Mouse (Mus musculus) lung, postnatal 25 days (tissue): ENCODE data around the gene Net1.
A peak's percentile ranks its signal among the peaks of the same experiment; 100 is the strongest.
"Not testable (repeated sequence)": the region's sequence is repeated elsewhere in the genome, so short reads cannot be mapped to it uniquely, and the experiment has no call there.

Experiments
- DNase-seq: peaks from one replicate; pipeline ENCODE4 v3.0.0; 2022; ENCODE audit warnings: low spot score

Gene Net1

DNA sequence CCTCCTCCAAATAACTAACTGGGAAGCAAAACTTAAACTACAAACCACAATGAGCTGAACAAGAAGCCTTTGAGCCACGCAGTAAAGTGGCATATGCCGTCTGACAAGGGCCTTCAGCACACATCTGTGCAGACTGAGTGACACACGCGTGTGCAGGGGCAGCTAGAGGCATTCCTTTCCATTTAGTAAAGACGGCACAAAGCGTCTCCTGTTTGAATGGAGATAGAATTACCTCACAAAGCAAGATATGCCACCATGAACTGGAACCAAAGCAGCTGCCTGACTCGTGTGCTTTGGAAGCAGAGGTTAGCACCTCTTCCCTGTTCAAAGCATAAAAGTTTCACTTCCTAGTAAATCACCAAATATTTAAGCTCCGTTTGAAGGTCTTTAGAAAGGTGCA lies 28.0 kb downstream of the Net1 start:
- no peak for DNase-seq

DNA sequence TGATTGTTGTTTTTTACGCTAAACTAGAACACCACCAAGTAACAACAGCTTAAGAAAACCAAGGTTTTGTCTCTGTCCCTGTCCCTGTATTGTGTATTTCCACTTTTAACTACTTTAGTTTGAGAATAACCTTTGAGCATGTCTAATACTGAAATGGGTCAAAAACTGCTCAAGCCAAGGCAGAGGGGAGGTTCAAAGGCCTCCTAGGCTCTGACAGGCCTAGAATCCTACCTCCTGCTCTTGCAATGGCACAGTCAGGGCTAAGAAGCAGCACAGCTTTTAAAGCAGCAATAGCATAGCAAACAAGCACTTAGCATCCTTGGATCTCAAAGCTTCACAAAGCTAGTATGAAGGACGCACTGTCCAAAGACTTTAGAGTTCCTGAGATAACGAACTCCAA lies 28.9 kb downstream of the Net1 start:
- no peak for DNase-seq

DNA sequence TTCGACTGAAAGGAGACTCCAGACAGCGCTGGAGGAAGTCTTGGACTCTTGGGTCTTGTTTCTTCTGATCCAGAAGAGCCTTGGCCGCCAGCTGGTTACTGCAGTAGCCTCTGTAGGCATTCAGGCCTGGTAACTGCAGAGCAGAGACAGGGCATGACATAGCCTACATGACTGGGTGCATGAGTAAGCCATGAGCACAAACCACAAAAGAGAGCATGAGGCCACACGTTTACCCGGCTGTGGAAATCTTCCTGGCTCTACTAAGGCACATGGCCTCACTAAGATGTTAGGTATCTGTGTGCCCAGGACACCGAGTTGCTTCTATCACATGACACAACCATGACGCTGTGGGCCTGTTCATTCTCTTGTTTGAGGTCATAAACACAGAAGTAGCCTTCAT lies 31.4 kb downstream of the Net1 start:
- DNase-seq, result no peak

DNA sequence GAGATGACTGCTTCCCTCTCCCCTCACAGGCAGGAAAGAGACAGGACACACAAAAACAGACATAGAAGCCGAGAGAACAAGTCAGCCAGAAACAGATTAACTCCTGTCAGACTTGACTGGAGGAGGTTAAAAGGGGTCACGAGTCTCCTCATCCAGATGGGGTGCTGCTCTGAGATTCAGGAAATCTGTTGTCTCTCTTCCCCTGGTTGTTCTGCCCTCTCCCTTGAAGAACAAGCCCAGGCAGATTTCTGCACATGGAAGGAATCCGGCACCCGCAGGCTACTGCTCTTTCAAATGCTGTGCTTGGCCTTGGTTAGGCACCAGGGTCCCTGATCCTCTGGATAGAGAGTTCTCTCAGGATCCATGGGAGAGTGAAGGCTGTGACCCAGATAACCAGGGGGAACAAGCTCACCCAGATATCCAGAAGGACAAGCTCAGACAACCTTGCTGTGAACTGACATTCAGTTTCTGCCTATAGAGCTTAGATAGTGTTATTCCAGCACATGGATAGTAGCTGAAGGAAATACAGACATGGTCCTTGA lies 40.3 kb downstream of the Net1 start:
- DNase-seq, result no peak

DNA sequence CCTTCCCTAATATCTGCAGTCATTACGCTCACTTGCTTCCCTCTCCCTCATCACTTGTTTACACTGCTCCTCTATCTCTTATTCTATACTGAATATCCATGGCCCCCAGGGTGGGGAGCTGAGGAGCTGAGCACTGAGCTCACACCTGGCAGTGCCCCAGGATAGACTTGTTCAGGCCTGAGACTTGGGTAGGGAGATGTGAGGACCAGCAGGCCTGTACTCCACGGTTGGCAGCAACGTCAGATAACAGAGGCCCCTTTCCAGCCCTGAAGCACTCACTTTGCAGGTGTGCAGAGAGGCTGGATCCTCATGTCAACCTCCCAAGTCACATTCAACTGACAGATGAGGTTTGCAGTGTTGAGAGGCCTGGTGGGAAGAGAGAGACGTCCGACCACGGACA lies 40.8 kb downstream of the Net1 start:
- no peak for DNase-seq

DNA sequence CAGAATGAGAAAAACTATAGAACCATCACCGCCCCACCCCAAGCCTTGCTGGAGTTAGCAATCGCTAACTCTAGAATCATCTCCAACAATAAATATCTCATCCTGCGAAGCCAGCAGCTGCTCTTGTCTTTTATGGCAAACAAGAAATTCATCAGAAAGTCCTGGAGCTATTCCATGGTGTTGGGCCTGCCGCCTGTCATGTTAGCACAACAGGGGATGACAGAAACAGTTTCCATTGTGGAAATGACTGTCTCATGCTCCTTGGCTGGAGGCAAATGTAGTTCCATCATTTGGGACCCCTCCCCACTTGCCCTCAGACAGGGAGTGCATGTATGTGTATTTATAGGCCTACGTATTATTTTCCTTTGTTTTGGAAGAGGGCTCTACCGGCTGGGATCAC lies 41.6 kb downstream of the Net1 start:
- no peak for DNase-seq

DNA sequence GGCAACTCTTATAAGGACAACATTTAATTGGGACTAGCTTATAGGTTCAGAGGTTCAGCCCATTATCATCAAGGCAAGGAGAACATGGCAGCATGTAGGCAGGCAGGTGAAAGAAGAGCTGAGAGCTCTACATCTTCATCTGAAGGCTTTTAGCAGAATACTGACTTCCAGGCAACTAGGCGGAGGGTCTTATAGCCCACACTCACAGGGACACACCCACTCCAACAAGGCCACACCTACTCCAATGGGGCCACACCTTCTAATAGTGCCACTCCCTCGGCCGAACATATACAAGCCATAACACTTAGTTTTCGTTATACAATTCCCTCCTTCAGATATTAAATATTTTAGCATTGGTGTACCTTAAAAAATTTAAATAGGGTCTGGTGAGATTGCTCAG lies 45.2 kb downstream of the Net1 start:
- no peak for DNase-seq

DNA sequence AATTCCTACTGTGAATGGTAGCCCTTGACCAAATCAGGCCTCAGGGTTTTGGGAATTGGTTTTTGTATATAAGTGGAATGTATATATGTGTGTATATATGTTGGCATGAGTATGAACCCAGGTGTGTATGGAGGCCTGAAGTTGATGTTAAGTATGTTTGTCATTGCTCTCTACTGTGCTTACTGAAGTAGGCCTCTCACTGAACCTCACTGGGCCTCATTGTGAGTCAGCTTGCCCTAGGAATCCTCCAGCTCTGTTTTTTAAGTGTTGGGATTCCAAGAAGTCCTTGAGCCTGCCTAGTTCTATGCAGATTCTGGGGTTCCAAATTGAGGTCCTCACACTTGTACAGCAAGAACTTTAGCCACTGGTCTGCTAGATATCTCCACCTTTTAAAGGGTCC lies 48.1 kb downstream of the Net1 start:
- DNase-seq, result no peak

DNA sequence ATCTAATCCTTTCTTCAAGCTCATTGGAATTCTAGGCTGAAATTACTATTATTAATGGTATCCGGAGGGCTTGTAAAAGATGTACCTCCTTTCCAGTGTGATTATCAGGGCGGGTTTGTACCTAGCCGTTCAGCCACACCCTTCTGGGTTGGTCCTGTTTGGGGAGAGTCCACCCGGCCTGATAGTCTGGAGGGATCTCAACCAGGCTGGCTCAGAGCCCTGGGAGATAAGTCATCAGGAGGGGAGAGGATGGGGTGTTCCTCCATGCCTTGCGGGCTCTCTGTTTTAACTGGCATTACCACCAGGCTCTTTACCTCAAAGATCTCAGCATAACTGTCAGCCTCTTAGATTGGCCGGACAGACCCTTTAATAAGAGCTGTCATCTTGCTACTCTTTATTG lies 50.9 kb downstream of the Net1 start:
- no peak for DNase-seq

DNA sequence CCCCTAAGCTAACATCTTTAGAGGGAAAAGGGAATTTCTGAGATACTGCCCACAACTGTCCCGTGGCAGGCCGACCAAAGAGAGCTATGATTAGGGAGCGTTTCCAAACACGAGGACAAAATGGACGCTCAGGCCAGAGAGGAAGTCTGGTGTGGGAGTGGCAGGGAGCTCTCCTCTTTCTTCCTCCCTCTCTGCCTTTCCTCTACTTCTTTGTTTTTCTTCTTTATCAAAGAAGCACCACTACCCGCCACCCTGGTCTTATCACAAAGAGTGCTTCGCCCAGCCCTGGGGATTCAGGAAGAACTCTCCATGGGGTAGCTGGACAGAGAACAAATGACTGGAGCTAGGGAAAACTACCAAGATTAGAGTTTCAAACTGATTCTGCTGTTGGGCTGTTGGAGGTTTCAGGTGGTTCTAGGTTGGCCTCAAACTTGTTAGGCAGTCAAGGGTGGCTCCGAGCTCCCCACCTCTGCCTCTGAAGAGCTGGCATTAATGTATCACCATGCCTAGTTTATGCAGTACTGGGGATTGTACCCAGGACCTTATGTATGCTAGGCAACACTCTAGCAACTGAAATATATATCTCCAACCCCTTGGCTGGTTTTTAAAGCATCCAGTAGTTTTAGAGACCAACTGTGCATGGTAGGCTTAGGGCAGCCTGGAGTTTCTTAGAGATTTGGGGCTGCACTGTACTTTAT lies 51.5 kb downstream of the Net1 start:
- DNase-seq, result no peak

DNA sequence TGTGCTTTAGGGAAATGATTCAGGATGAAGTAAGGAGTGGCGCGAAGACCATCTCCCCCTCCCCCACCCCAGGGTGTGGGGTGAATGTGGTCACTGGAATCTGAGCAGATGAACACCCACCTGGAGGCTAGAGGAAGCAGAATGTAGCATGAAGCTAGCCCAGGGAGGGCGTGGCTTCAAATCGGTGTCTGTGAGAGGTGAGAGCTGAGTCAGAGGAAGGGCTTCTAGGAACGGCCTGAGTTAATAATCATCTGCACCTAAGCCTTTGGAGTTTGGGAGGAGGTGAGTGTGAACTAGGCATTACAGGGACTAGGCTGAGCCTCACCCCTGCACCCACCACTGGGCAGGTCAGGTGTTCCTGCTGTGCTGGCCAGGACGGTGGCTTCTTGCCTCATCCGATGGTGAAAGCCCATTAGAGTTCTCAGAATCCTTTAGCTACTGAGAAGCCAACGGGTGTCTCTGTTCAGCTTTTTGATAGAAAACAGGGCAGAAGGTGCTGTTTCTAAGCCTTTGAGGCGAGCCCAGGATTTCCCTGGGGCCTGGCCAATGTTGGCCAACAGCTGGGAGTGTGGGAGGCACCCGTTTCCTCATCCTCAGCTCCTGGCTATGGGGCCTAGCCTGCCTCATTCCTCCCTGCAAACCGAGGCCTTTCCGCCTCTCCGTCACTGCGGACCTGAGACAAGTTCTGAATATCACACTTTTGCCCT lies 52.2 kb downstream of the Net1 start:
- peak; percentile 44 for DNase-seq

DNA sequence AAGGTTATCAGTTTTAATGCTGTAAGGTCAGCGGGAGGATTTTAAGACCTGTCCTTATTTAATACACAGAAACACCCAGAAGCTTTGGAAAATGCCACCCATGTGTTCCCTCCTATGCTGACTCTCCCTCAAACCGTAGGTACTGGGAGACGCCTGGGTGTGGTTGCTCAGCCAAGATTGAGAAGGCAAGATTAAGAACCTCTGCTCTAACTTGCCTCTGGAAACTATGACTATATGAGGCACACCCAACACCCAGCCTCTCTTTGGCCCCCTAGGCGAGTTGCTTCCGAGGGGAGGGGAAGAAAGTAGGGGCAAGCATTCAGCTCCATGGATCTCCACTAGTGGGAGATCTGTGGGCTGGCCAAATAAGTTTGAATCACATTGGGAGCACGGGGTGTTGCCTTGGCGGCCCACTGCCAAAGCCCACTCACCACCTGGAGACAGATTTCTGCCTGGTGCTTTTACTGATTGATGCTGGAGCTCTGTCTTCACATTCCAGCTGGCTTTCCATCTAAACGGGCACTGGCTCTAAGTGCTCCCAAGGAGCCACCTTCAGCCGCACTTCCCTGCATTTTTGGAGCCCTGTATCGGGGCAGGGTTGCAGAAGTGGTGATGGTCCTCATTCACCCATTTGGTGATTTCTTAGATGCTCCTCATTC lies 55.0 kb downstream of the Net1 start:
- no peak for DNase-seq

DNA sequence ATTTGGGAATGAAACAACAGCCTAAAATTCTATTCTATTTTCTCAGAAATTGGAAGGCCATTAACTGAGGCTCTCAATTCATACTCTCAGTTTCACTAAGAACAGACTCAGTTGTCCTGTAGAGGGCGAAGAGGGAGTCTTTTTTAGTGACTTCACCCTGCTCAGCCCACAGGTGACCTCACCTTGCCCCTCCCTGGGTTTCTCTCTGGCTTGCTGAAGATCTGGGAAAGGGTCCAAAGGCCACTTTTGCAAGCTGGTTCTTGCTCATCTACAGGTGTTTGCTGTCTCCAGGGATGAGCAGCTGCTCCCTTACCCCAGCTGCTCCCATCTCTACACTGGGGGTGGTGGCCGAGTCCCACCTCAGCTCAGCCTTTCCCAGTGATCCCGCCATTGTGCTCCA lies 55.7 kb downstream of the Net1 start:
- no peak for DNase-seq

DNA sequence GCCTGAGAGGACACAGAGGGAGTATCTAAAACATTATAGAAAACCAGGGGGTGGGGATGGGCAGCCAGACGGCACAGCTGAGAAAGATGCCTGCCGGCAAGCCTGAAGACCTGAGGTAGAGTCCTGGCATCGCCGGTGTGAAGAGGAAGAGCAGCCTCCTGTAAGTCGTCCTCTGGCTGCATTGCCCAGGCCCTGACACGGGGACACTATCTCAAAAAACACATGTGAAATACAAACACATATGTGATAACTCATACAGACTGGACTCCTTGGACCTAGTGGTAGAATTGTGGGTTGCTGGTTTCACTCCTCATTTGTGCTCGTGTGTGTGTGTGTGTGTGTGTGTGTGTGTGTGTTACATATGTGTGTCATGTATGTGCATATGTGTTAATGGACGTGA lies 56.8 kb downstream of the Net1 start:
- DNase-seq, result no peak

DNA sequence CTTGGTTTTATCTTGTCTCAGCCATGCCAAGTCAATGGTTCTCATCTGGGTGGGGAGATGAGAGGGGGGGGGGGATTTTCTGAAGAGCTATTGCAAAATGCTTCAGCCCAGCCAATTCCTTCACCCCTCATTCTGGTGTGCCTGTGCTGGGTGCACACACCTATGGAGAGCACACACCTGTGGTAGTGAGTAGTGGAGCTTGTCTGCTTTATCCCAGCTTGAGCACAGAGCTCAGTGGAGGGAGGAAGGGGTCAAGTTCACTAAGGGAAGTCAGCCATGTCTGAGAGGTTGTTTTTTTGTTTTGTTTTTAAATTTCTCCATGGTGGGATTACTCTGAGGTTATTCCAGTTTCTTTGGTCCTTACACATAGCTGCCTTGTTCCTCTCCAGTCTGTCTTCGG lies 61.8 kb downstream of the Net1 start:
- DNase-seq, result no peak

DNA sequence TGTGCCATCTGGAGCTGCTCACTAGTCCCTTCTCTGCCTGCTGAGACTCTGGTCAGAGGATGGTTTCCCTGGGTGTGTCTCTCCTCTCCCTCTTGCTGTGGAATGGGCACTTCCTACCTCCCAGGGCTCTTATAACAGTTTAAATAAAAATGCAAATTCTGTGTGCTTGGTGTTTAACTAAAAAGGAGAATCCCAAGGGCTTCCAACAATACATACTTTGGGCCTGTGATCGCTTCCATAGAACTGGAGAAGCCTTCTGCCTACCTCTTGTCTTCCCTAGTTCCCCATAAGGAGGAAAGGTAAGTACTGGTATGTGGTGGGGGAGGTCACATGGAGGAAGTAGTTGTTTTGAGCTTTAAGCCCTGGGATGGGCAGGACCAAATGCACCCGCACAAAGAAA lies 63.2 kb downstream of the Net1 start:
- no peak for DNase-seq

DNA sequence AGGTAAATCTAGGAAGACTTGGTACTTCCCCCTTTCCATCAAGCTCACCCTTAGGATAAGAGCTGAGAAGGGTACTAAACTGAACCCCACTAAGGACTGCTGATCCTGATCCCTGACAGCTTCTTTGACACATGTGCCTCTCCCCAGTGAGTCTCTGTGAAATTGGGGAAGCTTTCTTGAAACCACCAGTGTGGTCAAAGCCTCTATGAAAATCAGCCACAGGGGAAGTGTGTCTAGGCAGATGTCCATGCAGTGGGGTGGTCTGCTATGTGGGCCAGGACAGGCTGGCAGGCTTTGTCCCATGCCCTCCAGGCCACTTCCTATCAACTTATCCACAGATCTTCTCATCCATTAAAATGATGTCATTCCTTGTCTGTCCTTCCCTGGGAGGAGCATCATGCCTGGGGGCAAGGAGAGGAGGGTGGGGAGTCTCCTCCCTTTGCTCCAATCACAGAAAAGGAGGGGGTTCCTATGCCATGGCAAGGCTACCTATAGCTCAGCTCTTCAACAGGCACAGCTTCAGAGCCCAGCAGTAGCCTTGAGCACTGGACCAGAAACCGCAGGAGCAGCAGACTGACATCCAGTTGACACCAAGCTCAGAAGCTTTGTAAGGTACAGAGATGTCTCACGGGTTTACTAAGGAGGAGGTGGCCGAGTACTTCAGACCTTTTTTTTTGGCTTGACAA lies 64.2 kb downstream of the Net1 start, which contains the start of gene Calm5:
TSS of gene Calm5 (plus strand) at position 526 of the 686 bp plus-strand sequence.
- DNase-seq, result not testable (repeated sequence)

DNA sequence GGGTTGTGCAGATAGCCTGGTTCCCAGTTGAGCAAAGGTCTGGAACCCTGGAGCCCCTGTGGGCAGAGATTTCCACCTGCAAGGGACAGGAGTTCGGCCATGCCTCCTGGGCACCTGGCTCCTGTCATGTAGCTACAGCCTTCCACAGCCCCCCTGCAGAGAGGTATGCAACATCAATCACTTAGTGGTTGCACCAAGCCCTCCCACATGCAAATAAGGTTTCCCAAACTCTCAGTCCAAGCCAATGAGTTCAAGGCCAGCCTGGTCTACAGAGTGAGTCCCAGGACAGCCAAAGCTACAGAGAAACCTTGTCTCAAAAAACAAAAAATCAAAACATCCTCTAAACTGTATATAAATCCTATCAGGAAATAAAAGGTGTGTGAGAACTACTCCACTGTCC lies 67.7 kb downstream of the Net1 start:
- no peak for DNase-seq

DNA sequence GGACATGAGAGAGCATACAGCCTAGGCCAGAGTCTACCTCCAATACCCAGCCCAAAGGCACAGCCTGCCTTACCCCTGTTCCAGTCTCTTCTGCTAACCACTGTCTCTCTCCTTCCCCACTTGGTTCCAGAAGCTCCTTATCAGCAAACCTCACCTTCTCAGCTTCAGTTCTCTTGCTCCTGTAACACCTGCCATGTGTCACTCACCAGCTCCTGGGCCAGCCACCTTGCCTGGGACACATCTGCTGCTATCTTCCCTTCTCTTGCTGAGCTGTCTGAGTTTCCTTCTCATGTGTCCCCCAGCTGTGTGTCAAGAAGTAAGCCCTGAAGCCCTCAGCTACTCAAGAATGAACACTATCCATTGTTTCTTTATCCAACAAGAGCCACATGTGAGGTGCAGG lies 77.4 kb downstream of the Net1 start:
- not testable (repeated sequence) for DNase-seq

DNA sequence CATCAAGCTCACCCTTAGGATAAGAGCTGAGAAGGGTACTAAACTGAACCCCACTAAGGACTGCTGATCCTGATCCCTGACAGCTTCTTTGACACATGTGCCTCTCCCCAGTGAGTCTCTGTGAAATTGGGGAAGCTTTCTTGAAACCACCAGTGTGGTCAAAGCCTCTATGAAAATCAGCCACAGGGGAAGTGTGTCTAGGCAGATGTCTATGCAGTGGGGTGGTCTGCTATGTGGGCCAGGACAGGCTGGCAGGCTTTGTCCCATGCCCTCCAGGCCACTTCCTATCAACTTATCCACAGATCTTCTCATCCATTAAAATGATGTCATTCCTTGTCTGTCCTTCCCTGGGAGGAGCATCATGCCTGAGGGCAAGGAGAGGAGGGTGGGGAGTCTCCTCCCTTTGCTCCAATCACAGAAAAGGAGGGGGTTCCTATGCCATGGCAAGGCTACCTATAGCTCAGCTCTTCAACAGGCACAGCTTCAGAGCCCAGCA lies 80.7 kb downstream of the Net1 start, which contains the start of gene Calm4:
TSS of gene Calm4 (plus strand) at position 446 of the 496 bp plus-strand sequence.
- not testable (repeated sequence) for DNase-seq

DNA sequence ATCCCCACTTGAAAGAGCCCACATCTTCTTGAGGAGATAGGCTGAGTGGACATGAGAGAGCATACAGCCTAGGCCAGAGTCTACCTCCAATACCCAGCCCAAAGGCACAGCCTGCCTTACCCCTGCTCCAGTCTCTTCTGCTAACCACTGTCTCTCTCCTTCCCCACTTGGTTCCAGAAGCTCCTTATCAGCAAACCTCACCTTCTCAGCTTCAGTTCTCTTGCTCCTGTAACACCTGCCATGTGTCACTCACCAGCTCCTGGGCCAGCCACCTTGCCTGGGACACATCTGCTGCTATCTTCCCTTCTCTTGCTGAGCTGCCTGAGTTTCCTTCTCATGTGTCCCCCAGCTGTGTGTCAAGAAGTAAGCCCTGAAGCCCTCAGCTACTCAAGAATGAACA lies 84.4 kb downstream of the Net1 start:
- not testable (repeated sequence) for DNase-seq

DNA sequence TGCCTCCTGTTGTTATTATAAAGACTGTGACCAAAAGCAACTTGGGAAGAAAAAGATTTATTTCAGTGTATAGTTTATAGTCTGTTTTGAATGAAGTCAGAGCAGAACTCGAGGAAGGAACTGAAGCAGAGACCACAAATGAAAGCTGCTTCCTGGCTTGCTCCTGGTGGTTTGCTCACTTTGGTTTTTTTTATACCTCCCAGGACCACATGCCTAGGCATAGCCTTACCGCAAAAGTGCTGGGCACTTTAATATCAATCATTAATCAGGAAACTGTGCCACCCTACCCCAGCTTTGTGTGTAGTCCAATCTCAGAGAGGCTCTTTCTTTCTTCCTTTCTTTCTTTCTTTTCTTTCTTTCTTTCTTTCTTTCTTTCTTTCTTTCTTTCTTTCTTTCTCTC lies 85.6 kb downstream of the Net1 start:
- peak; percentile 37 for DNase-seq
